Mouse (Mus musculus) monocyte, adult 59 days (primary cell): ENCODE results near the gene Wdr76. TPM values are rescaled to one million over a fixed set of nuclear protein-coding genes. Genes with fewer than 3 reads are reported as not detected.

Experiments
- total RNA-seq, 2 experiments: library from RNA; stranded (reverse); gene quantifications; one replicate each; pipeline ENCODE4 v1.2.4; 2023

Gene Wdr76
- 1 to 10 TPM; 5.1 to 5.9 TPM for total RNA-seq

GRCm38 (mm10) chr2:121505942-121506882 is at the start of gene Wdr76, which contains the start of gene Mfap1a:
Gene Wdr76, plus strand, starts transcription at chr2:121506723.
Gene Mfap1a, minus strand, starts transcription at chr2:121506665.

DNA sequence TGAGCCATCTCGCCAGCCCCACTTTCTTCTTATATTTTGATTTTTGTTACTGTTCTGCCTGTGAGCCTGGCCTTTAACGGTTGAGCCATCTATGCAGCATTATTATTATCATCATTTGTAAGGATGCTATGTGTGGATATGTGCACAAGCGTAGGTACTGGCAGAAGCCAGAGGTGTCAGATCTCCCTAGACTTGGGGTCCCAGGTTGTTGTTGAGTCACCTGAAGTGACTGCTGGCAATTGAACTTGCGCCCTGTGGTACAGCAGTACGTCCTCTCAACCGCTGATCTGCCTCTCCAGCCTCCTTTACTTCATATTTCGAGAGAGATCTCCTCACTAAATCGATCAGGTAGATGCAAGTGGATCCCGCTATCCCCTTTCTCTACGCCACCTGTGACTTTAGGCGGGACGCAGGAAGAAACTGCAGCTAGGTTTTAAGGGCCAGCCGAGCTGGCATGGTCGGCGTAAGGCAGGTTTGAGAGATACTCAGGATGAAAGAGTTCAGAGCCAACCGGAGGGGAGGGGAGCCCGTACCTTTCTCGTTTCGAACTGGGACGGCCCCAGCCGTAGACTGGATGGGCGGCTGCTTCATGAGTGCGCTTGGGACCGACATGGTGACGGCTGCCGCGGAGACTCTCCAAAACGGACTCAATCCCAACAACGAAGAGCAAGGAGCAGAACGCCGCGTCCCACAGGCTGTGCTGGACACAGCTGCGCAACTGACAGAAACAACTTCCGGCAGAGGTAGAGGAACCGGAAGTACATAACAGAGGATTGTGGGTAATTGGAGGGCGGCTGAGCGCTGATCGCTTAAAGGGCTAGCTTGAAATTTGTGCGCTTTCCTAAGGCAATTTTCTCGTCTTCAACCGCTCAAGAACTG is 33.0 kb upstream of the Wdr76 start, which contains the start of gene Mfap1b:
Gene Mfap1b, minus strand, starts transcription at position 767 of the 879 bp plus-strand sequence.

Other genes with a start within 250 kb of the Wdr76 start
- gene Trp53bp1, start 235.3 kb upstream of the Wdr76 start, total RNA-seq = 10 to 100 TPM; 28.9 to 29.0 TPM
- 1 to 10 TPM in 1 of 2 experiments, under 1 TPM in 1; 0.18 to 1.5 TPM for gene Map1a, start 217.1 kb upstream of the Wdr76 start, total RNA-seq
- gene Ppip5k1, start 151.3 kb upstream of the Wdr76 start, total RNA-seq = 10 to 100 TPM; 13.9 to 14.4 TPM
- not detected for gene Ckmt1, start 149.0 kb upstream of the Wdr76 start, total RNA-seq
- gene Strc, start 119.6 kb upstream of the Wdr76 start, total RNA-seq = not detected
- 100 to 1,000 TPM; 262 to 273 TPM for gene Pdia3, start 92.9 kb upstream of the Wdr76 start, total RNA-seq
- gene Catsper2, start 92.9 kb upstream of the Wdr76 start, total RNA-seq = 1 to 10 TPM; 1.8 to 2.4 TPM
- under 1 TPM in 1 of 2 experiments, not detected in 1; 0.94 TPM for gene Ell3, start 62.4 kb upstream of the Wdr76 start, total RNA-seq
- gene Serf2, start 57.5 kb upstream of the Wdr76 start, total RNA-seq = 100 to 1,000 TPM; 409 to 493 TPM
- gene Hypk, start 53.4 kb upstream of the Wdr76 start, total RNA-seq = 10 to 100 TPM; 27.3 to 57.8 TPM
- gene Serinc4, start 49.9 kb upstream of the Wdr76 start, total RNA-seq = not detected
- gene Mfap1b, start 32.7 kb upstream of the Wdr76 start, total RNA-seq = 10 to 100 TPM; 31.8 to 35.6 TPM
- 10 to 100 TPM; 28.5 to 35.8 TPM for gene Mfap1a, start 58 bp upstream of the Wdr76 start, total RNA-seq